Mouse (Mus musculus): ENCODE measurements around the gene Aadac. TPM values are rescaled to one million over a fixed set of nuclear protein-coding genes. Genes with fewer than 3 reads are reported as not detected.

The Aadac gene
- not detected for polyA plus RNA-seq (2015; fragmentation: Illumina TruSeq; extraction: RNeasy Lipid Tissue Mini Kit (QIAGEN cat#74804); ENCODE audit: low read depth, low replicate concordance)

DNA sequence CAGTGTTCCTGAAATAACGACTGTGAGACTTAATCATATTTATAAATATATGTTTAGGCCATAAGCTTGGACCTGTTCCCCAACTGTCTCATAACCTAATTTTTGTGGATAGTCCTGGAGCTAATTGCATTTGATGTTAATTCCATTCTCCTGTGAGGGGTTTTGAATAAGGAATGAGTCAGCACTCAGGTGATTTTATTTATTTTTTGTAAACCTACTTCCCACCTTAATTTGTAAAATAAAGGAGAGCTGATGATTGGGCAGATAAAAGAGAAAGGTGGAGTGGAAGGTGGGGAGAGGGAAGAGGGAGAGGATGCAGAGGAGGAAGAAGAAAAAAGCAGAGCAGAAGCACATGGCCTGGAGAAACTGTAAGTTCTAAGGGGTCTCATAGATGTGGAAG is at the start of gene Aadac:
Gene Aadac (plus strand): TSS at position 301 of the 400 bp plus-strand sequence.

DNA sequence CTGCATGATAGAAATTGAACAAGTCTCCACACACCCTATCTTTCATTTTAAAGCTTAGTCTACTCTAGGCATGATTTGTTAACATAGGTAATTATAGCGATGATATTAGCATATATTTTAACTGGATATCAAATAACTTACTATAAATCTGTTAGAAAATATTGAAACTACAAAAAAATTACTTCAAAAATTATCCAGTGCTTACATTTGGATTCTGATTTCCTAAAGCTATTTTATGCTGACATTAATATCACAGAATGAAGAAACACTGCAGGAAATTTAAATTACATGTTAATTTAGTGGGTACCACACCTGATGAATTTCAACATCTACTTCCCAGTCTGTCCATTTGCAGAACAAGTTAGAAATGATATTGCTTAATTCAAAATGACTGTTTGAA is 19.1 kb upstream of the Aadac start, which contains the start of gene Aadacl2:
Gene Aadacl2 (plus strand): TSS at position 301 of the 400 bp plus-strand sequence.

DNA sequence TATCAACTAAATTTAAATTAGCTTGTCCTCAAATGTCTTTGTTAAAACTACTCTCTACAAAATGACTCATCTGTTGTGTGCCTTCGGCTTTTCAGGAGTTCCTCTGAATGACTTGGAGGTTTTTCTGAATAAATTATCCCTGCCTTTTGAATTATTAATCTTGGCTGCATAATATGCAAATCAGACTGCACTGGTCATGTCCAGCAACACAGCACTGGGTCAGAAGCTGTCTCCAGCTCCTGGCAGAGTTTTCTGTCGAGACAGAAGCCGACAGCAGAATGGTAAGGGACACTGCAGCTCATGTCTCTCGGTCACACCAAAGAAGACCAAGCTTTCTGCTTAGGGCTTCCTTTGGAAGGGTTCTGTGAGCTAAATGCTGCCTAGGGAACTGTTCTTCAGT is 56.1 kb downstream of the Aadac start, which contains the start of gene Sucnr1:
Gene Sucnr1 (plus strand): TSS at position 222 of the 400 bp plus-strand sequence.

Other genes starting within 250 kb of the Aadac start
- gene Gm8298, start 164.7 kb upstream of the Aadac start, polyA plus RNA-seq (2015; fragmentation: Illumina TruSeq; extraction: RNeasy Lipid Tissue Mini Kit (QIAGEN cat#74804); ENCODE audit: low read depth, low replicate concordance) = not detected
- gene C130079G13Rik, start 100.5 kb upstream of the Aadac start, polyA plus RNA-seq (2015; fragmentation: Illumina TruSeq; extraction: RNeasy Lipid Tissue Mini Kit (QIAGEN cat#74804); ENCODE audit: low read depth, low replicate concordance) = not detected
- not detected for gene Aadacl2, start 19.0 kb upstream of the Aadac start, polyA plus RNA-seq (2015; fragmentation: Illumina TruSeq; extraction: RNeasy Lipid Tissue Mini Kit (QIAGEN cat#74804); ENCODE audit: low read depth, low replicate concordance)
- gene Sucnr1, start 56.2 kb downstream of the Aadac start, polyA plus RNA-seq (2015; fragmentation: Illumina TruSeq; extraction: RNeasy Lipid Tissue Mini Kit (QIAGEN cat#74804); ENCODE audit: low read depth, low replicate concordance) = not detected

Measured in brain, adult 10 weeks (tissue).